Mouse (Mus musculus) monocyte, adult 2 months (primary cell): ENCODE data around the gene Mllt1.

Experiments used
- DNase-seq, 2 experiments: peaks; one replicate each; pipeline ENCODE4 v3.0.0; 2022; ENCODE audit warnings: low spot score in 2 of 2, low read depth in 1 of 2

Gene Mllt1

DNA sequence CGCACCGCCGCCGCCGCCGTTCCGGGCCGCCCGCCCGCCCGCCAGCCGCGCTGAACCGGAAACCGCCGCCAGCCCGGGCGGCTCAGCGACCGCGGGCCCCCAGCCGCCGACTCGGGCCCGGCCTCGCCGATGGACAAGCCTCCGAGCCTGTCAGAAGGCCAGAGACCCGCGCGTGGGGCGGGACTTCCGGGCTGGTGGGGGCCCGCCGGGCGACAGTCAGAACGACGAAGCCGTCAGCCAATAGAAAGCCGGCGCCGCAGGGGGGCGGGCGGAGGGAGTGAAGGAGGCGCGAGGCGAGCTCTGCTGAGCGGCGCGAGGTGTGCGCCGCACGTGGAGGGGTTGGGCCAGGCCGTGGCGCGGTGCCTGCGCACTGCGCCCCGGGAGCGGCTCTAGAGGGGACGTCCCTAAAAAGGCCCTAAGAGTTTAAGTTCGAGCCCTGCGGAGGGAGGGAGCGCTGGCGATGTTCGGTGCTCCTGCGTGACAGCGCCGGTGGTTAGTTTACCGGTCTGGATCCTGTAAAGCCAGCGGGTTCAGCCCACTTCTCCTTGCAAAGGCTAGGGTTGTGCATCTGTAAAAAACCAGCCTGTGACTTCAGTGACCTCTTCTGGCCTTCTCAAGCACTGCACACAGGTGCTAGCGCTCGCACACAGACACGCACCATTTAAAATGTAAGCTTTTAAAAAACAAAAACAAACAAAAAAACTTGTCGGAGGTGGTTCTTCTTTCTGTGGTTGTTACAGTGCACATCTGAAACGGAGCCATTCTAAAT is at the start of gene Mllt1:
TSS of gene Mllt1 (minus strand) at position 53 of the 769 bp plus-strand sequence.
- DNase-seq: peak; percentile 90 to 94

GRCm38 (mm10) chr17:56984886-56985285 is 49.7 kb upstream of the Mllt1 start:
- no peak for DNase-seq

- no peak for DNase-seq
Measured at GRCm38 (mm10) chr17:56982013-56982412, 46.8 kb upstream of the Mllt1 start, which contains the start of gene Acer1. Gene Acer1, minus strand, starts transcription at chr17:56982126.

DNA sequence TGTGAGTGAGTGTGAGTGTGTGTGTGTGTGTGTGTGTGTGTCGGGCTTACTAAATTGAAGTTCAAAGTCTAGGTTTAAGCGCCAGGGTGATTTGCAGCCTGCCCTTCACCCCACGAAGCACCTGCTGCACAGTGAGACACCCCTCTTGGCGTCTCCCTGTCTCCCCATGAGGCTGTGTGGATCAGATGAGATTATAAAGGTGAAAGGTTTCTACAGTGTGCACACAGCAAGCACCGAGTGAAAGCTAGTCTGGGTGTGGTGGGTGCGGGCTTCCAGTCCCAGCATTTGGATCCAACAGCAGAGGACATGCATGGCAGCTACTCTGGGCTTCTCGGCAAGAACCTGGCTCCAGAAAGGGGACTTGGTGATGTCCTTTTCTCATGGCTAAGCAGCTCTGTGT is 45.8 kb upstream of the Mllt1 start:
- no peak for DNase-seq

DNA sequence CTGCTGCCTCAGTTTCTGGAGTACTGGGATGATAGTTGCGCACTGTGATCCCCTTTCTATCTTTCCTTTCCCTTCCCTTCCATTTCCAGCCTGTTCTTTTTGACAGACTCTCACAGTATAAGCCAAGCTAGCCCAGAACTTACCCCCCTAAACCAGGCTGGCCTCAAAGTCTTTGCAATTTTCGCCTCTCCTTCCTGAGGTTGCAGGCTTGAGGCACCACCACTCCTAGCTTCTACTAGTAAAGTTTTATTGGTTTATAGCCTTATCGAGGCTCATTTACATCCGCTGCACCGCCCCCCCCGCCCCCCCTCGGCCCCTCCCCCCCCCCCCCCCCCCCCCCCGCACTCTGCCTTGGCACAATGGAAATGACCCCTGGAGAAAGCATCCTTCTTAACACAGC is 44.3 kb upstream of the Mllt1 start:
- no peak for DNase-seq

- DNase-seq: no peak
Measured at GRCm38 (mm10) chr17:56976531-56977390, 41.5 kb upstream of the Mllt1 start.

DNA sequence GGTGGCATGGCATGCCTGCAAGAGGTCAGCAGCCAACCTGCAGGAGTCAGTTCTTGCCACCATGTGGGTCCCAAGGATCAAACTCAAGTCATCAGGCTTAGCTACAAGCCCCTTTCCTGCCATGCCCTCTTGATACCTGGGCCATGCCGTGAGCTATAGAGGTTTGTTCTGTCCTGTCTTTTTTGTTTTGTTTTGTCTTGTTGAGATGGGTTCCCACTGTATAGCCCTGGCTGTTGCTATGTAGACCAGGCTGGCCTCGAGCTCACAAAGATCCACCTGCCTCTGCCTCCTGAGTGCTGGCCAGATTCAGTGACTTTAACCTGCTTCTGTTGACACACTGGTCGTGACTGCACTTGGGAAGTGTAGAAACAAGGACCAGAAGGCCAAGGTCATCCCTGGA is 40.2 kb upstream of the Mllt1 start:
- DNase-seq: no peak

GRCm38 (mm10) chr17:56974708-56975240 is 39.6 kb upstream of the Mllt1 start:
- no peak for DNase-seq

DNA sequence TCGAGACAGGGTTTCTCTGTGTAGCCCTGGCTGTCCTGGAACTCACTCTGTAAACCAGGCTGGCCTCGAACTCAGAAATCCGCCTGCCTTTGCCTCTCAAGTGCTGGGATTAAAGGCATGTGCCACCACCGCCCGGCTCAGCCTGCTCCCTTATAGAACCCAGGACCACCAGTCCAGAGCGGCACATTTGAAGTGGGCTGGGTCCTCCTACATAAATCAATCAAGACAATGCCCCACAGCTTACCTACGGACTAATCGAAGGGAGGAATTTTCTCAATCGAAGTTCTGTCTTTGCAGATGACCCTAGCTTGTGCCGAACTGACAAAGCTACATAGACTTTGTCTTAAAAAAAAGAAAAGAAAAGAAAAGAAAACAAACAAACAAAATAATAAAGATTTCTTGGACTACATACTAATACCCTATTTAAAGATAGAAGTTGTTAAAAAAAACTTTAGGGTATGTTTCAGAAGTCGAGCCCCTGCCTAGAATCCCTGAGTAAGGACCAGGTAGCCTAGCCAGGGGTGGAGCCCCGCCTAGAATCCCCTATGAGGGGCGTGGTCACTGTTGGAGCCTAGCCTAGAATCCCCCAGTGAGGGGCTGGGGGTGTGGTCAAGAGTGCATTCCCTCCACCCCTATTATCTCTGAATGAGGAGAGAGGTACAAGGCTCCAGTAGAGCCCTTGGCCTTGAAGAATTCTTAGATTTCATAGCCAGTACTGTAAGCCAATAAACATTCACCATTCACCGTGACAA is 38.9 kb upstream of the Mllt1 start:
- no peak for DNase-seq

DNA sequence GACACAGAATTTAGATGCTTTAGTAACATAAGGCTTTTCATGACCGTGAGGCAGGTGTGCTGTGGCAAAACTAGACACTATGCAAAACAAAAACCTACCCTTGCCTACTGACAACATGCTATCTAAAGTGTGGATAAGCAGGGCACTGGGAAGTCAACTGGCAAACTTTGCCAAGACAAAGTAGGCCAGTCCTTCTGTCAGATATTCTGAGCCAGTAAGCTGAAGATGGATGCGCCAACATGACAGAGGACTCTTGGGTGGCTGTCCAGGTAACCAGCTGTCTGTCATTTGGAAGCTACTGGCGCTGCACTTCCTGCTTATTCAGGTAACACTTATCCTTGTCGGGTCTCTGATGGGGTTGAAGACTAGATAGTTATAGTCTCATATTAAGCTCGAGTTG is 34.9 kb upstream of the Mllt1 start:
- no peak for DNase-seq

DNA sequence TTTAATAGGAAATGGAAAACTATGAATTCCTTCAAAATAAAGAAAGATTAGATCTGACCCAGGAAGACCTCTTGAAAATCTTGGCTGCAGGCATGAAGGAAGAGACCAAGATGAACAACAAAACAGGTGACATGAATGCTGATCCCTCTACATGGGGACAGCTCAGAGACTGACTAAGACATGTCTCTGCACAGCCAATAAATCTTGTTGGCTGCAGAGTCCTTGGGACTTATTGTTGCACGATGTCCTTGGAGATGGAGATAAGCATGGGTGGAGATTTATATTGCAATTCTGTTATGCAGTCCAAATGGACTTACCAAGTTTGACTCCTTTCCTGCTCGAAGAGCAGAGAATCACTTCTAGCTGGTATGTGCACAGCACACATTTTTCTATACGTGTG is 34.1 kb upstream of the Mllt1 start:
- DNase-seq: no peak

GRCm38 (mm10) chr17:56963646-56964045 is 28.4 kb upstream of the Mllt1 start:
- no peak for DNase-seq

- no peak for DNase-seq
Measured at GRCm38 (mm10) chr17:56962642-56963405, 27.6 kb upstream of the Mllt1 start.

DNA sequence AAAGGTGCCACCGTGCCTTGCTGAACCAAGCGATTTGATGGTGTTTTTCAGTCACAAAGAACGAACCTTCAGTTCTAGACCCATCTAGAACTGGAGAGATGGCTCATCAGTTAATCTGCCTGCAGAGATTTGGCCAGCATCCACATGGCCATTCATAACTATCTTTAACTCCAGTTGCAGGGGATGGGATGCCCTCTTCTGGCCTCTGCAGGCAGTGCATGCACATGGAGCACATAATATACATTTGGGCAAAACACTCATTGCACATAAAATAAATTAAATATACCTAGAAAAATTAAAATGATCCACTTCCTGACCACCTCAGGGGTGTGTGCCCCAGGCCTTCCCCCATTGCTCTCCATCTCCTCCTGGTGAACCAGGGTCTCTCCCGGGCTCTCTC is 26.7 kb upstream of the Mllt1 start:
- DNase-seq: no peak

GRCm38 (mm10) chr17:56958667-56959066 is 23.5 kb upstream of the Mllt1 start:
- no peak for DNase-seq

- peak; percentile 42 to 49 for DNase-seq
Measured at GRCm38 (mm10) chr17:56957763-56958429, 22.7 kb upstream of the Mllt1 start.

DNA sequence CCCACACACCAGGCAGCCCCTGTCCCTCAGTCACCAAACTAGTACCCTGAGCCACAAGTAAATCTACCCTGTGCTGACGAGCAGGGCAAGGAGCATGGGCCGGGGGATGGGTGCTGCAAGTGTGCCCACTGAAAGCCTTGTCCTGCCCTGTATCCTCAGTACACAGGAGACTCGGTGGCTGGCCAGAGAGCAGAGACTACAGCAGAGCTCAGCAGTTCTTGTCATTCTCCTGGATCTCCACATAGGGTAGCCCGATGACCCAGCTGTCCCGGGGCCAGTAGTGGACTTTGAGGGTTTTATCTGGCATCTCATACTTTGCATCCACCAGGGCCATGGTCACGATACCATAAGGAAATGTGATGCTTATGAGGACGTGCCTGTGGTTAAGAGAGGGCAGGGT is 19.7 kb upstream of the Mllt1 start:
- no peak for DNase-seq

DNA sequence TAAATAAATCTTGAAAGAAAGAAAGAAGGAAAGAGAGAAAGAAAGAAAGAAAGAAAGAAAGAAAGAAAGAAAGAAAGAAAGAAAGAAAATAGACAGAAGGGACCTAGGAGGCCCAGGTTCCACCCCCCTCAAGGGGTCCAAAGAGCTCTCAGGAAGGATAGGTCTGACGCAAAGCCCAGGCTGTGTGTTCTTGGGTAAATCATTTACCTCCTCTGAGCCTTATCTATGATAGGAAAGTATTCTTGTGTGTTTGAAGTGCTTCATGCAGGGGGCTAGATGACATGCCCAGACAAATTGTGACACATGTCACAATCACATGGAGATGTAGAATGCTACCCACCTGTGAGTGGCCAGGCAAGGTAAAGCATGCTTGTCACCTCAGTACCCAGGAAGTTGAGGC is 17.4 kb upstream of the Mllt1 start:
- no peak for DNase-seq

DNA sequence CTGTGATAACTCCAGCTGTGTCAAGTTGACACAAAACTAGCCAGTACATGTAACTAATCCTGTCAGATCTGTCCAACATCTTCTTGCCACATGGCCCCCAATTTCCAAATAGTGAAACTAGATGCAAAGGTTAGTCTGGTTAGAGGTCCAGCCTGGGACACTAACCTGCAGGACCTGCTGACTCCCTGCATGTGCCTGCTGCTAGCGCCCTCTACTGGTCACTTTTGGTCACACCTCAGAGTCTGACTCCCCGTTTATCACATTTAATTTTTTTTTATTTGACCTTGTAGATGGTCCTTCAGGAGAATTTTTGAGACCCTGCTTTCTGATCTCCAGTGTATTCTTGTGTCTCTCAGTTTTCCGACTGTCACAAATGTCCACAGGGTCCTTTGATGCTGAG is 15.7 kb upstream of the Mllt1 start:
- peak in 1 of 2 experiments; percentile 41 for DNase-seq

- no peak for DNase-seq
Measured at GRCm38 (mm10) chr17:56938751-56939150, 3.5 kb upstream of the Mllt1 start.
